Mouse (Mus musculus): ENCODE data around the gene Naa40. TPM values are rescaled to one million over a fixed set of nuclear protein-coding genes. Genes with fewer than 3 reads are reported as not detected.

The Naa40 gene
- total RNA-seq, 1 experiment = 50.9 TPM

DNA sequence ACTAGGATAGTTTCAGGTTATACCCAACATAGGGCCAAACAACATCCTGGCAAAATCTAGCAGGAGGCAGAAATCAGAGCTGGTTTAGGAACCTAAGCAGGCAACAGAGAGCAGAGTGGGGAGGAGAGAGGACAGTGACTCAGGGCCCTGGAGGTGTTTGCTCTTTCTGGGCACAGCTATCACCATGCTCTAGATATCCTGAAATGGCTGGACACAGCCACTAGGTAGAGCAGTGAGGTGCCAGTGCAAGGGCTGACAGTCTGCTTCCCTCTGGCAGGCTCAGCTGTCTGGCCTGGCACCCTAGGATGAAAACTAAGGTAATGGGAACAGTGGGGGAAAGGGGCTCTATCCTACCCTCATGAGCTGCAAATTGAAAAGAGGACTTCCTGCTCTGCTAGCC is 17.5 kb downstream of the Naa40 start:
- Histone ChIP-seq H3K4me1 (ENCODE audit: control insufficient read depth in 2 of 2, insufficient read depth in 2 of 2, low read length in 2 of 2, poor library complexity in 1 of 2) (peaks cover under 1 to 3% of the 10 kb centered on the region in 2 experiments; a peak in 1 of 4 replicates), H3K27ac (ENCODE audit: insufficient read depth, low read depth, low read length, poor library complexity, severe bottlenecking) (no peak overlapping the region), H3K36me3 (ENCODE audit: control insufficient read depth, insufficient read depth, low read length, poor library complexity, severe bottlenecking) (peaks cover 23% of the 10 kb centered on the region), H3K9me3 (ENCODE audit: control insufficient read depth, insufficient read depth, low read depth, low read length) (no peaks in the 10 kb centered on the region), H3K9ac (ENCODE audit: insufficient read depth, low read depth, low read length, poor library complexity, severe bottlenecking) (no peak overlapping the region), H3K4me3 (ENCODE audit: insufficient read depth in 1 of 2, low read depth in 1 of 2, low read length in 2 of 2, poor library complexity in 1 of 2, severe bottlenecking in 1 of 2) (no peak overlapping the region)
- no peak for DNase-seq (ENCODE audit: low read depth, low spot score)
- TF ChIP-seq ZNF384 (IDR thresholded peaks at IDR 0.05; ENCODE audit: low read depth, low read length) (no peak), HCFC1 (IDR thresholded peaks at IDR 0.05; ENCODE audit: borderline replicate concordance, insufficient read depth, low read length) (no peak), ZC3H11A (IDR thresholded peaks at IDR 0.05; ENCODE audit: borderline replicate concordance, low read depth, low read length) (no peak), MAFK (IDR thresholded peaks at IDR 0.05; ENCODE audit: insufficient read depth, low read depth, low read length) (no peak), CHD2 (IDR thresholded peaks at IDR 0.05; ENCODE audit: low read depth, low read length) (no peak)
- in situ Hi-C loops (cut with MboI; ENCODE audit: low sequenced_read_pairs in 2 of 2, unreplicated experiment in 2 of 2) = no loop called here

DNA sequence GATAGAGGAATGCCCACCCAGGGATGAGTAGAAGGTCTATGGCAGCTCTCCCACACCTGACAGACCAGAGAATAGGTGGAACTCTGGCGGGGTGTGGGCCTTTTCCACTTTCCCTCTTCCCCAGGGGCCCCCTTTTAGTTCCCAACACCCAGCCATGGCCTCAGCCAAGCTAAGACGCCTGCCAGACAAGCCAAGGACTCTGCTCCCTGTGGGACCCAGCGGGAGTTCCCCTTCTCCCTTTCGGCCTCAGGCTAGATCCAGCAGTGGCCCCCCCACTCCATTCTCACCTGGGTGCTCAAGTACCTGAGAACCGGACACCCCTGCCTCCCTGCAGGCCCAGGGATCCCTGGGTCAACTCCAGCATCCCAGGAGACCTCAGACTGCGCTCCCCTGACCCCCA is 18.8 kb downstream of the Naa40 start:
- Histone ChIP-seq H3K9me3 (ENCODE audit: control insufficient read depth, insufficient read depth, low read depth, low read length) (no peaks in the 10 kb centered on the region), H3K27ac (ENCODE audit: insufficient read depth, low read depth, low read length, poor library complexity, severe bottlenecking) (no peak overlapping the region), H3K36me3 (ENCODE audit: control insufficient read depth, insufficient read depth, low read length, poor library complexity, severe bottlenecking) (peaks cover 11% of the 10 kb centered on the region), H3K9ac (ENCODE audit: insufficient read depth, low read depth, low read length, poor library complexity, severe bottlenecking) (no peak overlapping the region), H3K4me1 (ENCODE audit: control insufficient read depth in 2 of 2, insufficient read depth in 2 of 2, low read length in 2 of 2, poor library complexity in 1 of 2) (peaks cover 3% of the 10 kb centered on the region in 2 experiments; a peak in 1 of 4 replicates), H3K4me3 (ENCODE audit: insufficient read depth in 1 of 2, low read depth in 1 of 2, low read length in 2 of 2, poor library complexity in 1 of 2, severe bottlenecking in 1 of 2) (no peak overlapping the region)
- no peak for DNase-seq (ENCODE audit: low read depth, low spot score)
- in situ Hi-C loops (cut with MboI; ENCODE audit: low sequenced_read_pairs in 2 of 2, unreplicated experiment in 2 of 2) = no loop called here
- TF ChIP-seq ZNF384 (IDR thresholded peaks at IDR 0.05; ENCODE audit: low read depth, low read length) (no peak), MAFK (IDR thresholded peaks at IDR 0.05; ENCODE audit: insufficient read depth, low read depth, low read length) (no peak), HCFC1 (IDR thresholded peaks at IDR 0.05; ENCODE audit: borderline replicate concordance, insufficient read depth, low read length) (no peak)

DNA sequence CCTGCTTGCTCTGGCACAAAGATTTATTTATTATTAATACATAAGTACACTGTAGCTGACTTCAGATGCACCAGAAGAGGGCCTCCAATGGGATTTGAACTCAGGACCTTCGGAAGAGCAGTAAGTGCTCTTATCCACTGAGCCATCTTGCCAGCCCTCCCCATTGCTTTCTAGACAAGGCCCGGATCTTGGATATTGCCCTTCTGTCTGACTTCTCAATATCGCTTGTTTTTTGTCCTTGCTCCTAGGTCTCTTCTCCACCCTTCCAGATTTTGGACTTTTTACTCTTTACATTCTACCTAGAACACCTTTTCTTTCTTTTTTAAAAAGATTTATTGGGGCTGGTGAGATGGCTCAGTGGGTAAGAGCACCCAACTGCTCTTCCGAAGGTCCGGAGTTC is 22.2 kb downstream of the Naa40 start:
- H3K36me3 ChIP-seq (ENCODE audit: control insufficient read depth, insufficient read depth, low read length, poor library complexity, severe bottlenecking) = peaks cover 17% of the 10 kb centered on the region
- no peak overlapping the region for H3K27ac ChIP-seq (ENCODE audit: insufficient read depth, low read depth, low read length, poor library complexity, severe bottlenecking)
- H3K4me3 ChIP-seq (ENCODE audit: insufficient read depth in 1 of 2, low read depth in 1 of 2, low read length in 2 of 2, poor library complexity in 1 of 2, severe bottlenecking in 1 of 2) = peak overlapping the region in 1 of 2 experiments; percentile 75; a peak in 1 of 4 replicates
- no peak overlapping the region for H3K9ac ChIP-seq (ENCODE audit: insufficient read depth, low read depth, low read length, poor library complexity, severe bottlenecking)
- TF ChIP-seq HCFC1 (IDR thresholded peaks at IDR 0.05; ENCODE audit: borderline replicate concordance, insufficient read depth, low read length) (no peak), CHD2 (IDR thresholded peaks at IDR 0.05; ENCODE audit: low read depth, low read length) (no peak)
- DNase-seq (ENCODE audit: low read depth, low spot score) = no peak
- in situ Hi-C loops (cut with MboI; ENCODE audit: low sequenced_read_pairs in 2 of 2, unreplicated experiment in 2 of 2) = no loop called here
- H3K9me3 ChIP-seq (ENCODE audit: control insufficient read depth, insufficient read depth, low read depth, low read length) = no peaks in the 10 kb centered on the region
- peaks cover 6 to 8% of the 10 kb centered on the region in 2 experiments; a peak in 2 of 4 replicates for H3K4me1 ChIP-seq (ENCODE audit: control insufficient read depth in 2 of 2, insufficient read depth in 2 of 2, low read length in 2 of 2, poor library complexity in 1 of 2)

DNA sequence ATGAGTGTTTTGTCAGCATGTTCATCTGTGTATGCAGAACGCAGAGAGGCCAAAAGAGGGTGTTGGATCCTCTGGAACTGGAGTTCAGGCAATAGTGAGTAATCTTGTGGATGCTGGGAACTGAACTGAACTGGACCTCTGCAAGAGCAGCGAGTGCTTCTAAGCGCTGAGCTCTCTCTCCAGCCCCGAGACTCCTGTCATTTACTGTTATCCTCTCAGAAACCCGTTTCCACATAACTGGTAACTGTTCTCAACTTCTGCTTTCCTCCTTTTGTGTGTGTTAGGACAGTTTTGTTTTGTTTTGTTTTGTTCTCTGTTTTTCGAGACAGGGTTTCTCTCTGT is 23.1 kb downstream of the Naa40 start:
- Histone ChIP-seq H3K9me3 (ENCODE audit: control insufficient read depth, insufficient read depth, low read depth, low read length) (no peaks in the 10 kb centered on the region), H3K36me3 (ENCODE audit: control insufficient read depth, insufficient read depth, low read length, poor library complexity, severe bottlenecking) (peaks cover 17% of the 10 kb centered on the region), H3K27ac (ENCODE audit: insufficient read depth, low read depth, low read length, poor library complexity, severe bottlenecking) (no peak overlapping the region), H3K9ac (ENCODE audit: insufficient read depth, low read depth, low read length, poor library complexity, severe bottlenecking) (peak overlapping the region; percentile 32; the same call in 1 of the 2 replicates), H3K4me1 (ENCODE audit: control insufficient read depth in 2 of 2, insufficient read depth in 2 of 2, low read length in 2 of 2, poor library complexity in 1 of 2) (peaks cover 6 to 8% of the 10 kb centered on the region in 2 experiments; a peak in 2 of 4 replicates), H3K4me3 (ENCODE audit: insufficient read depth in 1 of 2, low read depth in 1 of 2, low read length in 2 of 2, poor library complexity in 1 of 2, severe bottlenecking in 1 of 2) (peak overlapping the region; percentile 40 to 75)
- in situ Hi-C loops (cut with MboI; ENCODE audit: low sequenced_read_pairs in 2 of 2, unreplicated experiment in 2 of 2) = no loop called here
- DNase-seq (ENCODE audit: low read depth, low spot score) = no peak
- no peak for TF ChIP-seq ZC3H11A (IDR thresholded peaks at IDR 0.05; ENCODE audit: borderline replicate concordance, low read depth, low read length)
- TF ChIP-seq MAFK (IDR thresholded peaks at IDR 0.05; ENCODE audit: insufficient read depth, low read depth, low read length) = 0 out of 2 replicates have a peak, but pooled peaks have one; percentile 16

DNA sequence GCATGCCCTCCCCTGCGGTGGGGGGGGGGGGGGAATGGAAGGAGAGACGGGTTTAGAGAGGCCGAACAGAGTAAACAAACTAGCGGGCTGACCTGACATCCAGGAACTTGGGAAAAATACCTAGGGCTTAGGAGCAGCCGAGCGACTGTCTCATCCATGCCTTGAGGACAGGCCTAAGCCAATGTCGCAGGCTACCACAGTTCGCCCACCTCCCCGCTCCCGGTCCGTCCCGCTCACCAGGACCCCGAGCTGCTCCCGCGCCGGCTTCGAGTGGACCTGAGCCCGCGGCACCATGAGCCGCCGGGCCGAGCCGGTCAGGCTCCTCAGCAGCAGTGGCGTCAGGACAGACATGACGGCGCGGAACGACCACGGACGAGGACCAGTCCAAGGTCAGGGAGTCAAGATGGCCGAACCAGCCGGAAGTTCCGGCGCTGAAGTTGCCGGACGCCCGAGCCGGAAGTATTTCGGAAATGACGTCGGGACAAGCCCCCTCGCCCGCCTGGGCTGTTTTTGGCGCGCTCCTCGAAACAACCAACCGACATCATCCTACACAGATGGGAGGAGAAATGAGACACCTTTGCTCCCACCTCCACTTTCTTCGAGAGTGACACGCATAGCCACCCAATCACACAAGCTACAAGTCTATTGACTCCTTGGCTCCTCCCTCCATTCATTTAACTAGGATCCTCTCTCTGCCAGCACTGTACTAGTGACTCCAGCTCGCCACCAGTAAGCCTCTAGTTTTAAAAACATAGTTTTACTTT is 23.6 kb downstream of the Naa40 start, which contains the start of gene Cox8a:
Gene Cox8a (minus strand): TSS at position 455 of the 764 bp plus-strand sequence.
- H3K9me3 ChIP-seq (ENCODE audit: control insufficient read depth, insufficient read depth, low read depth, low read length) = no peaks in the 10 kb centered on the region
- H3K4me3 ChIP-seq (ENCODE audit: insufficient read depth in 1 of 2, low read depth in 1 of 2, low read length in 2 of 2, poor library complexity in 1 of 2, severe bottlenecking in 1 of 2) = peak within 1 kb of the TSS; percentile 95 to 97
- DNase-seq (ENCODE audit: low read depth, low spot score) = peak; percentile 95
- H3K27ac ChIP-seq (ENCODE audit: insufficient read depth, low read depth, low read length, poor library complexity, severe bottlenecking) = peak within 1 kb of the TSS; percentile 88
- H3K36me3 ChIP-seq (ENCODE audit: control insufficient read depth, insufficient read depth, low read length, poor library complexity, severe bottlenecking) = peaks cover 17% of the 10 kb centered on the region
- H3K9ac ChIP-seq (ENCODE audit: insufficient read depth, low read depth, low read length, poor library complexity, severe bottlenecking) = peak within 1 kb of the TSS; percentile 99
- in situ Hi-C loops (cut with MboI; ENCODE audit: low sequenced_read_pairs in 2 of 2, unreplicated experiment in 2 of 2) = no loop called here
- H3K4me1 ChIP-seq (ENCODE audit: control insufficient read depth in 2 of 2, insufficient read depth in 2 of 2, low read length in 2 of 2, poor library complexity in 1 of 2) = peaks cover 6 to 8% of the 10 kb centered on the region in 2 experiments; a peak in 2 of 4 replicates
- TF ChIP-seq CHD2 (IDR thresholded peaks at IDR 0.05; ENCODE audit: low read depth, low read length) = no peak
- no peak for TF ChIP-seq ZC3H11A (IDR thresholded peaks at IDR 0.05; ENCODE audit: borderline replicate concordance, low read depth, low read length)
- TF ChIP-seq HCFC1 (IDR thresholded peaks at IDR 0.05; ENCODE audit: borderline replicate concordance, insufficient read depth, low read length) = 0 out of 2 replicates have a peak, but pooled peaks have one; percentile 44
